In genomic region chr7:44460767-44461502, GRCm38 (mm10) we compare ENCODE assay signal across 21 mouse cellular contexts. TPM values are rescaled to one million over a fixed set of nuclear protein-coding genes. Genes with fewer than 3 reads are reported as not detected.
A peak's percentile ranks its signal among the peaks of the same experiment; 100 is the strongest.
DNase-seq lines count a peak whose midpoint lies in the region; ATAC-seq and TF ChIP-seq lines count a peak whose summit lies in the region.
"Had no signal": no experiment of that assay in that cellular context is flagged by ENCODE, and none has a peak within 500 bp of the region (broad histone marks: within the 10 kb centered on the region; RNA-seq: fewer than 3 reads in every experiment).

No protein-coding gene starts in this region.

- H3K27me3 ChIP-seq in hindbrain, postnatal 0 days (ENCODE audit: insufficient read depth, low read length) = no peaks in the 10 kb centered on the region
- H3K27me3 ChIP-seq in hindbrain, embryonic 10.5 days (ENCODE audit: insufficient read depth, poor library complexity, severe bottlenecking) = peaks cover 59% of the 10 kb centered on the region
- H3K27me3 ChIP-seq in midbrain, embryonic 11.5 days (ENCODE audit: control insufficient read depth, insufficient read depth, low read length) = peaks cover 17% of the 10 kb centered on the region
- H3K27me3 ChIP-seq in midbrain, embryonic 10.5 days (ENCODE audit: low read depth, poor library complexity, severe bottlenecking) = peaks cover 55% of the 10 kb centered on the region
- no peaks in the 10 kb centered on the region for H3K27me3 ChIP-seq in kidney, adult 2 months (replicated peaks; ENCODE audit: control insufficient read depth, insufficient read depth, low read length)

- WGBS in hindbrain, postnatal 0 days = 84% methylated on average over 31 of the region's 31 CpGs
- 77% methylated on average over 31 of the region's 31 CpGs for WGBS in hindbrain, embryonic 10.5 days
- WGBS in midbrain, embryonic 11.5 days = 81% methylated on average over 31 of the region's 31 CpGs
- WGBS in midbrain, embryonic 10.5 days = 80% methylated on average over 31 of the region's 31 CpGs
- 73% methylated on average over 31 of the region's 31 CpGs for WGBS in kidney, adult 2 months

- no peak for TF ChIP-seq CTCF in hindbrain, postnatal 0 days (IDR thresholded peaks at IDR 0.05; ENCODE audit: low read depth)
- no peak for TF ChIP-seq CTCF in kidney, adult 2 months (conservative IDR thresholded peaks at IDR 0.05; ENCODE audit: insufficient read depth, insufficient read length, low read depth, low read length)

- ATAC-seq in hindbrain, postnatal 0 days = no peak
- no peak for ATAC-seq in midbrain, embryonic 11.5 days (ENCODE audit: low FRiP score)

- no peak overlapping the region for H3K4me3 ChIP-seq in hindbrain, postnatal 0 days (ENCODE audit: low read length)
- H3K4me3 ChIP-seq in hindbrain, embryonic 10.5 days = no peak overlapping the region
- no peak overlapping the region for H3K4me3 ChIP-seq in midbrain, embryonic 11.5 days (ENCODE audit: low read depth, low read length)
- no peak overlapping the region for H3K4me3 ChIP-seq in midbrain, embryonic 10.5 days
- H3K4me3 ChIP-seq in kidney, adult 2 months (ENCODE audit: insufficient read depth, low read depth, low read length) = no peak overlapping the region
- H3K4me3 ChIP-seq: forebrain, embryonic 12.5 days; heart, adult 2 months; heart, embryonic 15.5 days had no signal

- H3K36me3 ChIP-seq in hindbrain, postnatal 0 days (ENCODE audit: insufficient read depth, low read length) = peaks cover 48% of the 10 kb centered on the region
- H3K36me3 ChIP-seq in hindbrain, embryonic 10.5 days = peaks cover 83% of the 10 kb centered on the region
- peaks cover 26% of the 10 kb centered on the region for H3K36me3 ChIP-seq in midbrain, embryonic 11.5 days (ENCODE audit: control insufficient read depth, insufficient read depth, low read length)
- H3K36me3 ChIP-seq in midbrain, embryonic 10.5 days = peaks cover 86% of the 10 kb centered on the region
- no peaks in the 10 kb centered on the region for H3K36me3 ChIP-seq in kidney, adult 2 months (ENCODE audit: control insufficient read depth, insufficient read depth, low read length)

- no peaks in the 10 kb centered on the region for H3K9me3 ChIP-seq in hindbrain, postnatal 0 days (ENCODE audit: low read length)
- no peaks in the 10 kb centered on the region for H3K9me3 ChIP-seq in hindbrain, embryonic 10.5 days
- no peaks in the 10 kb centered on the region; the same call in 1 of the 2 replicates for H3K9me3 ChIP-seq in midbrain, embryonic 11.5 days (ENCODE audit: control insufficient read depth, low read length)
- H3K9me3 ChIP-seq in midbrain, embryonic 10.5 days (replicated peaks) = peaks cover 6% of the 10 kb centered on the region; the same call in 1 of the 2 replicates
- H3K9me3 ChIP-seq: forebrain, embryonic 12.5 days; heart, embryonic 15.5 days had no signal

- no peak for TF ChIP-seq POLR2A in kidney, adult 2 months (IDR thresholded peaks at IDR 0.05; ENCODE audit: low read depth, low read length)

- H3K9ac ChIP-seq in hindbrain, postnatal 0 days (replicated peaks; ENCODE audit: low read length) = no peak overlapping the region
- H3K9ac ChIP-seq in midbrain, embryonic 11.5 days (ENCODE audit: low read length) = no peak overlapping the region
- H3K9ac ChIP-seq: forebrain, embryonic 12.5 days; heart, embryonic 15.5 days had no signal

- no peak overlapping the region for H3K4me2 ChIP-seq in hindbrain, postnatal 0 days (ENCODE audit: low read depth, low read length)
- no peak overlapping the region for H3K4me2 ChIP-seq in midbrain, embryonic 11.5 days
- H3K4me2 ChIP-seq: forebrain, embryonic 12.5 days; heart, embryonic 15.5 days had no signal

- peak; percentile 1 for DNase-seq in hindbrain, postnatal 0 days (ENCODE audit: low spot score)
- no peak for DNase-seq in hindbrain, embryonic 10.5 days (ENCODE audit: low spot score)
- peak; percentile 59 for DNase-seq in midbrain, embryonic 11.5 days (ENCODE audit: low spot score, missing footprints)
- DNase-seq in midbrain, embryonic 10.5 days (ENCODE audit: low spot score) = no peak
- DNase-seq in R1 (ENCODE audit: low read depth, low spot score) (peak; percentile 14), MN1 (ENCODE audit: low spot score) (no peak)
- peak; percentile 51 for DNase-seq in cerebellum, postnatal 25 days
- DNase-seq in kidney, adult 2 months = no peak
- DNase-seq: adrenal gland, postnatal 25 days; gastrocnemius, postnatal 10 days; heart, adult 2 months; kidney, adult 11 months; lung, adult 2 months; lung, postnatal 36 days; retina, postnatal 1 day; thymus, adult 2 months had no signal

- H3K4me1 ChIP-seq in hindbrain, postnatal 0 days (ENCODE audit: insufficient read depth, low read length) = peaks cover 11% of the 10 kb centered on the region; the same call in 1 of the 2 replicates
- peaks cover 39% of the 10 kb centered on the region for H3K4me1 ChIP-seq in hindbrain, embryonic 10.5 days (replicated peaks)
- peaks cover 20% of the 10 kb centered on the region for H3K4me1 ChIP-seq in midbrain, embryonic 11.5 days (ENCODE audit: control insufficient read depth, insufficient read depth, low read length)
- H3K4me1 ChIP-seq in midbrain, embryonic 10.5 days = peaks cover 37% of the 10 kb centered on the region
- no peaks in the 10 kb centered on the region for H3K4me1 ChIP-seq in kidney, adult 2 months (ENCODE audit: control insufficient read depth, insufficient read depth, low read length)

- no peak overlapping the region for H3K27ac ChIP-seq in hindbrain, postnatal 0 days
- H3K27ac ChIP-seq in hindbrain, embryonic 10.5 days = no peak overlapping the region
- H3K27ac ChIP-seq in midbrain, embryonic 11.5 days (ENCODE audit: low read depth, low read length) = no peak overlapping the region
- no peak overlapping the region for H3K27ac ChIP-seq in midbrain, embryonic 10.5 days (replicated peaks)
- H3K27ac ChIP-seq in kidney, adult 2 months (ENCODE audit: insufficient read depth, low read depth, low read length) = no peak overlapping the region
- H3K27ac ChIP-seq: forebrain, embryonic 12.5 days; heart, adult 2 months; heart, embryonic 15.5 days; kidney, postnatal 0 days had no signal

RNA-seq across cellular contexts. Expression of gene Aspdh, which starts 4.3 kb away (rescaled TPM):
- total RNA-seq in hindbrain, postnatal 0 days (2014; rRNA removed) = 10.2 and 15.5 TPM in 2 replicates
- polyA plus RNA-seq in hindbrain, postnatal 0 days (2015; fragmentation: Nextera tagmentation; extraction: Ambion mirVana) = 3.1 and 3.8 TPM in 2 replicates
- polyA plus RNA-seq in hindbrain, embryonic 10.5 days (2016; fragmentation: Nextera tagmentation; extraction: Ambion mirVana) = 0.78 and 1.8 TPM in 2 replicates
- 1.8 and 2.9 TPM in 2 replicates for polyA plus RNA-seq in midbrain, embryonic 11.5 days (2014; fragmentation: Nextera tagmentation; extraction: Ambion mirVana)
- polyA plus RNA-seq in midbrain, embryonic 10.5 days (2016; fragmentation: Nextera tagmentation; extraction: Ambion mirVana) = 0.99 and 2.0 TPM in 2 replicates
- polyA plus RNA-seq in kidney, adult 2 months (2012; rRNA removed) = 224 and 293 TPM in 2 replicates
- total RNA-seq: ES-E14; gastrocnemius, postnatal 10 days; hematopoietic stem cell, adult 5-6 weeks had no signal

RNA-seq across cellular contexts. Expression of gene Josd2, which starts 6.8 kb away (rescaled TPM):
- 32.7 and 44.5 TPM in 2 replicates for total RNA-seq in hindbrain, postnatal 0 days (2014; rRNA removed)
- 28.3 and 32.7 TPM in 2 replicates for polyA plus RNA-seq in hindbrain, postnatal 0 days (2015; fragmentation: Nextera tagmentation; extraction: Ambion mirVana)
- polyA plus RNA-seq in hindbrain, embryonic 10.5 days (2016; fragmentation: Nextera tagmentation; extraction: Ambion mirVana) = 86.2 and 89.2 TPM in 2 replicates
- 49.4 and 55.8 TPM in 2 replicates for polyA plus RNA-seq in midbrain, embryonic 11.5 days (2014; fragmentation: Nextera tagmentation; extraction: Ambion mirVana)
- polyA plus RNA-seq in midbrain, embryonic 10.5 days (2016; fragmentation: Nextera tagmentation; extraction: Ambion mirVana) = 71.6 and 76.8 TPM in 2 replicates
- 92.8 and 129 TPM in 2 replicates for polyA plus RNA-seq in kidney, adult 2 months (2012; rRNA removed)

RNA-seq across cellular contexts. Expression of gene Lrrc4b, which starts 32.1 kb away (rescaled TPM):
- 562 and 663 TPM in 2 replicates for total RNA-seq in hindbrain, postnatal 0 days (2014; rRNA removed)
- polyA plus RNA-seq in hindbrain, postnatal 0 days (2015; fragmentation: Nextera tagmentation; extraction: Ambion mirVana) = 19.6 and 22.7 TPM in 2 replicates
- polyA plus RNA-seq in hindbrain, embryonic 10.5 days (2016; fragmentation: Nextera tagmentation; extraction: Ambion mirVana) = 1.7 and 4.4 TPM in 2 replicates
- 9.2 and 10.3 TPM in 2 replicates for polyA plus RNA-seq in midbrain, embryonic 11.5 days (2014; fragmentation: Nextera tagmentation; extraction: Ambion mirVana)
- 2.4 and 3.5 TPM in 2 replicates for polyA plus RNA-seq in midbrain, embryonic 10.5 days (2016; fragmentation: Nextera tagmentation; extraction: Ambion mirVana)
- 0.30 and 0.52 TPM in 2 replicates for polyA plus RNA-seq in kidney, adult 2 months (2012; rRNA removed)
- total RNA-seq: hematopoietic stem cell, adult 5-6 weeks had no signal

RNA-seq across cellular contexts. Expression of gene Emc10, which starts 35.4 kb away (rescaled TPM):
- total RNA-seq in hindbrain, postnatal 0 days (2014; rRNA removed) = 311 and 319 TPM in 2 replicates
- 138 and 152 TPM in 2 replicates for polyA plus RNA-seq in hindbrain, postnatal 0 days (2015; fragmentation: Nextera tagmentation; extraction: Ambion mirVana)
- polyA plus RNA-seq in hindbrain, embryonic 10.5 days (2016; fragmentation: Nextera tagmentation; extraction: Ambion mirVana) = 102 and 122 TPM in 2 replicates
- polyA plus RNA-seq in midbrain, embryonic 11.5 days (2014; fragmentation: Nextera tagmentation; extraction: Ambion mirVana) = 91.8 and 99.3 TPM in 2 replicates
- 104 and 108 TPM in 2 replicates for polyA plus RNA-seq in midbrain, embryonic 10.5 days (2016; fragmentation: Nextera tagmentation; extraction: Ambion mirVana)
- polyA plus RNA-seq in kidney, adult 2 months (2012; rRNA removed) = 298 and 346 TPM in 2 replicates

RNA-seq across cellular contexts. Expression of gene Fam71e1, which starts 35.4 kb away (rescaled TPM):
- 19.7 and 19.8 TPM in 2 replicates for total RNA-seq in hindbrain, postnatal 0 days (2014; rRNA removed)
- 26.7 and 31.9 TPM in 2 replicates for polyA plus RNA-seq in hindbrain, postnatal 0 days (2015; fragmentation: Nextera tagmentation; extraction: Ambion mirVana)
- 17.1 and 20.5 TPM in 2 replicates for polyA plus RNA-seq in hindbrain, embryonic 10.5 days (2016; fragmentation: Nextera tagmentation; extraction: Ambion mirVana)
- polyA plus RNA-seq in midbrain, embryonic 11.5 days (2014; fragmentation: Nextera tagmentation; extraction: Ambion mirVana) = 14.7 and 17.1 TPM in 2 replicates
- 20.5 and 27.6 TPM in 2 replicates for polyA plus RNA-seq in midbrain, embryonic 10.5 days (2016; fragmentation: Nextera tagmentation; extraction: Ambion mirVana)
- polyA plus RNA-seq in kidney, adult 2 months (2012; rRNA removed) = 12.2 and 18.6 TPM in 2 replicates
- total RNA-seq: hematopoietic stem cell, adult 5-6 weeks had no signal

Comparison
In these comparisons a context has a peak if more than half of its experiments do, and no peak if none do; other contexts are left out.
1. DNase-seq: peak in hindbrain, postnatal 0 days (single experiment), midbrain, embryonic 11.5 days (single experiment), R1 (single experiment) and cerebellum, postnatal 25 days (2 of 2); none in hindbrain, embryonic 10.5 days (single experiment), midbrain, embryonic 10.5 days (single experiment), MN1 (single experiment) and kidney, adult 2 months (single experiment).
2. RNA of gene Aspdh, which starts 4.3 kb away (polyA plus RNA-seq): 224 to 293 TPM in kidney, adult 2 months; 3.1 to 3.8 TPM in hindbrain, postnatal 0 days, 0.78 to 1.8 TPM in hindbrain, embryonic 10.5 days, 1.8 to 2.9 TPM in midbrain, embryonic 11.5 days and 0.99 to 2.0 TPM in midbrain, embryonic 10.5 days; every median in the first group is over 10 times any median in the second.